Mouse (Mus musculus) MEL (cell line): ENCODE results near the gene H2-K1.

Experiments
- CTCF ChIP-seq, 3 experiments: IDR thresholded peaks in 2 of 3; conservative IDR thresholded peaks in 1 of 3; 2 replicates each; pipeline ENCODE4 v1.5.1; 2011 to 2012; ENCODE audit warnings: low read length in 3 of 3, low read depth in 2 of 3, mild to moderate bottlenecking in 2 of 3, improper control_type of control experiment in 1 of 3, inconsistent platforms in 1 of 3, mixed read lengths in 1 of 3, moderate library complexity in 1 of 3; ENCODE audit not compliant: control insufficient read depth in 1 of 3, insufficient read depth in 1 of 3, poor library complexity in 1 of 3, severe bottlenecking in 1 of 3
- EP300 ChIP-seq, 2 experiments: IDR thresholded peaks; 2 replicates each; pipeline ENCODE4 v1.6.1; 2011; ENCODE audit warnings: improper control_type of control experiment in 2 of 2, low read length in 2 of 2, low read depth in 1 of 2, mild to moderate bottlenecking in 1 of 2
- MAFK ChIP-seq: IDR thresholded peaks from 2 replicates; pipeline ENCODE4 v1.6.1; 2011; ENCODE audit warnings: low read depth, mild to moderate bottlenecking, low read length, improper control_type of control experiment, borderline replicate concordance
- MAX ChIP-seq: IDR thresholded peaks from 2 replicates; pipeline ENCODE4 v1.6.1; 2011; ENCODE audit warnings: low read length, improper control_type of control experiment
- MEF2A ChIP-seq: IDR thresholded peaks from 2 replicates; pipeline ENCODE4 v1.6.1; 2014; ENCODE audit warnings: low read depth, mild to moderate bottlenecking, inconsistent platforms, low read length, improper control_type of control experiment; ENCODE audit not compliant: poor library complexity, insufficient replicate concordance, severe bottlenecking; ENCODE audit errors: extremely low read depth
- MXI1 ChIP-seq: IDR thresholded peaks from 2 replicates; pipeline ENCODE4 v1.6.1; 2011; ENCODE audit warnings: mild to moderate bottlenecking, low read depth, low read length, improper control_type of control experiment
- MYC ChIP-seq: IDR thresholded peaks from 2 replicates; pipeline ENCODE4 v1.6.1; 2011; ENCODE audit warnings: low read depth, mild to moderate bottlenecking, low read length, improper control_type of control experiment, moderate library complexity
- POLR2A ChIP-seq, 2 experiments: IDR thresholded peaks; 2 replicates each; pipeline ENCODE4 v1.6.1; 2011 to 2012; ENCODE audit warnings: low read length in 2 of 2, mild to moderate bottlenecking in 2 of 2, control low read depth in 1 of 2, improper control_type of control experiment in 1 of 2, low read depth in 1 of 2, moderate library complexity in 1 of 2; ENCODE audit not compliant: control insufficient read depth in 1 of 2, insufficient read depth in 1 of 2, poor library complexity in 1 of 2
- RAD21 ChIP-seq: IDR thresholded peaks from 2 replicates; pipeline ENCODE4 v1.6.1; 2011; ENCODE audit warnings: mild to moderate bottlenecking, low read depth, low read length, improper control_type of control experiment
- ZC3H11A ChIP-seq: IDR thresholded peaks from 2 replicates; pipeline ENCODE4 v1.6.1; 2012; ENCODE audit warnings: low read depth, mild to moderate bottlenecking, inconsistent platforms, low read length, improper control_type of control experiment

DNA sequence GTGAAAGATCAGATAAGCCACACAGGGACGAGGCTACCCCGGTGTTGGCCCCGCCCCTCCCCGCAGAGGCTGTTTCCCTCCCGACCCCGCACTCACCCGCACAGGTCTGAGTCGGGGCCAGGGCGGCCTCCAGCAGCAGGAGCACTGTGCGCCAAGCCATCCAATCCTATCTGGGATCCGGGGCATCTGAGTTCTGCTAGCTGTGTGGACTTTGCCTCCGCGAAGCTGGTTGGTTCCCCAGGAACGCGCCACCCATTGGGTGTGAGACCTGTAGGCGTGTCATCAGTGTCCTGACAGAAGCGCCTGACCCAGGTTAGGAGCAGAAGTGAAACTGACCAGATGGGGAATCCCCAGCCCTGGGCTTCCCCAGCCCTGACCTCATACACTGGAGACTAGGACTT lies 21.5 kb downstream of the H2-K1 start:
- TF ChIP-seq CTCF (IDR thresholded peaks at IDR 0.05 in 2 of 3, conservative IDR thresholded peaks at IDR 0.05 in 1 of 3; ENCODE audit: control insufficient read depth in 1 of 3, insufficient read depth in 1 of 3, low read depth in 2 of 3, low read length in 3 of 3, poor library complexity in 1 of 3, severe bottlenecking in 1 of 3) (no peak), MAFK (no peak), MEF2A (no peak), MAX (no peak), MYC (no peak), EP300 (IDR thresholded peaks at IDR 0.05; ENCODE audit: low read depth in 1 of 2, low read length in 2 of 2) (no peak), ZC3H11A (no peak), MXI1 (no peak), POLR2A (IDR thresholded peaks at IDR 0.05; ENCODE audit: control insufficient read depth in 1 of 2, insufficient read depth in 1 of 2, low read depth in 1 of 2, low read length in 2 of 2, poor library complexity in 1 of 2) (no peak), RAD21 (no peak)
